Mouse (Mus musculus) lung, adult 2 months (tissue): ENCODE measurements around the gene Tnfaip8l2.

ENCODE experiments used
- CTCF ChIP-seq: fragments of 200-500 bp; IDR thresholded peaks from 2 replicates; pipeline ENCODE4 v1.5.1; 2011; ENCODE audit warnings: mild to moderate bottlenecking, low read length, control low read depth; ENCODE audit not compliant: insufficient read depth
- POLR2A ChIP-seq: fragments of 200-500 bp; IDR thresholded peaks from 2 replicates; pipeline ENCODE4 v1.6.1; 2011; ENCODE audit warnings: low read depth, mild to moderate bottlenecking, control low read depth, low read length, borderline replicate concordance; ENCODE audit errors: extremely low read depth

GRCm38 (mm10) chr3:95178948-95179347, 36.8 kb upstream of the Tnfaip8l2 start:
- TF ChIP-seq CTCF (no peak), POLR2A (no peak)
